Mouse (Mus musculus) intestine, postnatal 0 days (tissue): ENCODE data around the gene Tmcc1. TPM values are rescaled to one million over a fixed set of nuclear protein-coding genes. Genes with fewer than 3 reads are reported as not detected.
A peak's percentile ranks its signal among the peaks of the same experiment; 100 is the strongest.

Source experiments
- ATAC-seq: fragments of 200-750 bp; cut with Nextera tagmentation; 2 replicates; pipeline ENCODE4 v1.8.0; 2017; ENCODE audit warnings: mild to moderate bottlenecking, moderate TSS enrichment, moderate library complexity
- H3K27ac ChIP-seq: fragments of 300-500 bp; sonication (generic); 2 replicates; pipeline ENCODE4 v1.5.1; 2014; ENCODE audit warnings: mild to moderate bottlenecking, low read depth, low read length, moderate library complexity
- H3K27me3 ChIP-seq: fragments of 300-500 bp; sonication (generic); replicated peaks from 2 replicates; pipeline ENCODE4 v1.6.1; 2014; ENCODE audit warnings: low read length, mixed read lengths; ENCODE audit not compliant: control insufficient read depth, insufficient read depth
- H3K36me3 ChIP-seq: fragments of 300-500 bp; sonication (generic); 2 replicates; pipeline ENCODE4 v1.6.1; 2014; ENCODE audit warnings: mild to moderate bottlenecking, moderate library complexity; ENCODE audit not compliant: control insufficient read depth, insufficient read depth
- H3K4me1 ChIP-seq: fragments of 300-500 bp; sonication (generic); replicated peaks from 2 replicates; pipeline ENCODE4 v1.6.1; 2014; ENCODE audit warnings: antibody characterized with exemption, low read length, mixed read lengths; ENCODE audit not compliant: control insufficient read depth, insufficient read depth
- H3K4me2 ChIP-seq: fragments of 300-500 bp; sonication (generic); replicated peaks from 2 replicates; pipeline ENCODE4 v1.6.1; 2014; ENCODE audit warnings: low read depth, mild to moderate bottlenecking, moderate library complexity
- H3K4me3 ChIP-seq: fragments of 300-500 bp; sonication (generic); 2 replicates; pipeline ENCODE4 v1.5.1; 2014; ENCODE audit warnings: low read depth, low read length
- H3K9ac ChIP-seq: fragments of 300-500 bp; sonication (generic); 2 replicates; pipeline ENCODE4 v1.6.1; 2014; ENCODE audit warnings: mild to moderate bottlenecking, low read depth, low read length
- H3K9me3 ChIP-seq: fragments of 300-500 bp; sonication (generic); 2 replicates; pipeline ENCODE4 v1.6.1; 2016; ENCODE audit warnings: mixed run types; ENCODE audit not compliant: control insufficient read depth
- CTCF ChIP-seq: sonication (generic); IDR thresholded peaks from 2 replicates; pipeline ENCODE4 v1.5.1; 2016; ENCODE audit warnings: low read depth, mild to moderate bottlenecking, control low read depth, antibody characterized with exemption, moderate library complexity
- WGBS: fragments of 180-500 bp; shearing (Covaris S2); extraction: QIAGEN DNeasy Blood & Tissue Kit; methylation state at CpG from one replicate; pipeline ENCODE4 v1.1.7; 2014; 5-methylcytosine and 5-hydroxymethylcytosine counted together
- polyA plus RNA-seq: library from polyadenylated mRNA; unstranded; fragments of >200 nt; fragmentation: Nextera tagmentation; extraction: Ambion mirVana; gene quantifications from 2 replicates; pipeline ENCODE4 v1.2.1, GENCODE M21; 2015

The Tmcc1 gene
- polyA plus RNA-seq, 1 experiment from 2014 or later: 8.0 TPM

GRCm38 (mm10) chr6:116047896-116048295 lies 145.4 kb downstream of the Tmcc1 start:
- ATAC-seq: no peak
- H3K36me3 ChIP-seq: 0 out of 2 replicates have a peak, but pooled peaks cover 5% of the 10 kb centered on the region

GRCm38 (mm10) chr6:116047366-116047765 lies 145.9 kb downstream of the Tmcc1 start:
- Histone ChIP-seq H3K4me3 (no peak overlapping the region), H3K9me3 (0 out of 2 replicates have a peak, but pooled peaks cover 3% of the 10 kb centered on the region), H3K27ac (no peak overlapping the region), H3K36me3 (0 out of 2 replicates have a peak, but pooled peaks cover 7% of the 10 kb centered on the region), H3K4me1 (no peaks in the 10 kb centered on the region), H3K9ac (no peak overlapping the region), H3K27me3 (no peaks in the 10 kb centered on the region), H3K4me2 (no peak overlapping the region)
- TF ChIP-seq CTCF: no peak
- no peak for ATAC-seq
- 51% methylated on average over 3 of the region's 3 CpGs for WGBS

More at GRCm38 (mm10) chr6:116047896-116048295, 145.4 kb downstream of the Tmcc1 start:
- H3K4me2 ChIP-seq: no peak overlapping the region
- no peaks in the 10 kb centered on the region for H3K4me1 ChIP-seq
- H3K27ac ChIP-seq: no peak overlapping the region
- H3K27me3 ChIP-seq: no peaks in the 10 kb centered on the region
- peak; percentile 17; the same call in 1 of the 2 replicates for TF ChIP-seq CTCF
- WGBS: 59% methylated on average over 1 of the region's 1 CpGs
- H3K9me3 ChIP-seq: 0 out of 2 replicates have a peak, but pooled peaks cover under 1% of the 10 kb centered on the region
- no peak overlapping the region for H3K9ac ChIP-seq
- no peak overlapping the region for H3K4me3 ChIP-seq

- no peak overlapping the region for H3K27ac ChIP-seq
- TF ChIP-seq CTCF: no peak
- 51% methylated on average over 2 of the region's 2 CpGs for WGBS
- no peak for ATAC-seq
- 0 out of 2 replicates have a peak, but pooled peaks cover 7% of the 10 kb centered on the region for H3K36me3 ChIP-seq
- no peak overlapping the region for H3K4me3 ChIP-seq
- H3K9me3 ChIP-seq: 0 out of 2 replicates have a peak, but pooled peaks cover 3% of the 10 kb centered on the region
- no peak overlapping the region for H3K9ac ChIP-seq
- H3K4me2 ChIP-seq: no peak overlapping the region
- H3K27me3 ChIP-seq: no peaks in the 10 kb centered on the region
- no peaks in the 10 kb centered on the region for H3K4me1 ChIP-seq
These were observed 149.2 kb downstream of the Tmcc1 start for GRCm38 (mm10) chr6:116044039-116044438.

GRCm38 (mm10) chr6:116038222-116038621 lies 155.1 kb downstream of the Tmcc1 start:
- Histone ChIP-seq H3K4me2 (no peak overlapping the region), H3K4me3 (no peak overlapping the region), H3K9me3 (0 out of 2 replicates have a peak, but pooled peaks cover 3% of the 10 kb centered on the region), H3K27me3 (no peaks in the 10 kb centered on the region), H3K4me1 (no peaks in the 10 kb centered on the region), H3K9ac (no peak overlapping the region), H3K36me3 (0 out of 2 replicates have a peak, but pooled peaks cover 5% of the 10 kb centered on the region), H3K27ac (no peak overlapping the region)
- no peak for TF ChIP-seq CTCF
- 83% methylated on average over 2 of the region's 2 CpGs for WGBS
- no peak for ATAC-seq

- H3K4me1 ChIP-seq: no peaks in the 10 kb centered on the region
- TF ChIP-seq CTCF: no peak
- H3K9me3 ChIP-seq: no peaks in the 10 kb centered on the region
- no peak overlapping the region for H3K4me3 ChIP-seq
- H3K36me3 ChIP-seq: no peaks in the 10 kb centered on the region
- 79% methylated on average over 5 of the region's 5 CpGs for WGBS
- no peak overlapping the region for H3K27ac ChIP-seq
- no peak overlapping the region for H3K9ac ChIP-seq
- no peak overlapping the region for H3K4me2 ChIP-seq
- H3K27me3 ChIP-seq: no peaks in the 10 kb centered on the region
- ATAC-seq: peak; percentile 65
These were observed 155.9 kb downstream of the Tmcc1 start for GRCm38 (mm10) chr6:116037281-116037831.

- H3K27me3 ChIP-seq: no peaks in the 10 kb centered on the region
- H3K4me1 ChIP-seq: no peaks in the 10 kb centered on the region
- no peak for TF ChIP-seq CTCF
- 82% methylated on average over 2 of the region's 2 CpGs for WGBS
- H3K4me3 ChIP-seq: no peak overlapping the region
- no peak for ATAC-seq
- H3K36me3 ChIP-seq: no peaks in the 10 kb centered on the region
- no peak overlapping the region for H3K9ac ChIP-seq
- no peak overlapping the region for H3K27ac ChIP-seq
- no peaks in the 10 kb centered on the region for H3K9me3 ChIP-seq
- H3K4me2 ChIP-seq: no peak overlapping the region
These were observed 156.7 kb downstream of the Tmcc1 start for GRCm38 (mm10) chr6:116036555-116036954.
